Mouse (Mus musculus): ENCODE measurements at regions not wholly inside any gene's neighbourhood (a gene's known extent, or its start where the extent isn't known, plus 50 kb on each side); places are given as distances from the start of the nearest gene placed in this dataset.

DNA sequence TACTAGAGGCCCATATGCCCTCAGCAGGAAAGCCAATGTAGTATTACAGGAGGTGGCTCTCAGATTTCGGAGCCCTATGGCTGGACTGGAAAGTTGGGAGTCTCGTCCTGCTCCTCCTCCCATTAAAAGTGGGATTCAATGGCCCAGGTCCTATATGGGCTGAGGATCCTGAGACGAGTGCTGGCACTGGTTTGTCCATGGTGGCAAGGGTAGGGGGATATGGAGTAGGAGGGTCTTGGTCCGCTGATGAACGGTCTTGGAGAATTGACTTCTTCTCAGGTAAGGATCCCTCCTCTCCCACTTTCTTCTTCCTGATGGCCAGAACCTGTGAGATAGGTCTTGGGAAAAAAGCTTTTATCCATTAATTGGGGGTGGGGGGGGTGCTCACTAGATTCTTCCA is 522.2 kb upstream of the Slc5a7 start:
- DNase-seq, result no peak

DNA sequence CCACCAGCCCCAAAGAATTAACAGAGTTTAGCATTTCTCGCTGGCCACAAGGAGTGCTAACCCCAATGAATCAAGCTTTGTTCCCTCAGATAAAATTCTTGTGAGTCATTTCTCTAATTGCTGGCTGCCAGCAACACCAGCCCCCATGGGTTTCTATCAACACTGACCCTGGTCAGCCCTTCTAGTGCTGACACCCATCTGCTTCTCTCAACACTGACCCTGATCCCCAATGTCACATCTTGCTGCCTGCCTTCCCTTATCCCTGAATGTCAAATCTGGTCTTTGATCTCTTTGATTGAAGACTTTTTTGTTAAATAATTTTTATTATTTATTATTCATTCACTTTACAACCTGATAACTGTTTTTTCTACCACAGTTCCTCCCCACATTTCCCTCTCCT is 554.8 kb upstream of the Slc5a7 start:
- no peak for DNase-seq

- DNase-seq, result no peak
These were observed 549.0 kb upstream of the St6gal2 start for GRCm38 (mm10) chr17:54896198-54896597.

GRCm38 (mm10) chr17:54929181-54929715 is 515.9 kb upstream of the St6gal2 start:
- no peak for DNase-seq

DNA sequence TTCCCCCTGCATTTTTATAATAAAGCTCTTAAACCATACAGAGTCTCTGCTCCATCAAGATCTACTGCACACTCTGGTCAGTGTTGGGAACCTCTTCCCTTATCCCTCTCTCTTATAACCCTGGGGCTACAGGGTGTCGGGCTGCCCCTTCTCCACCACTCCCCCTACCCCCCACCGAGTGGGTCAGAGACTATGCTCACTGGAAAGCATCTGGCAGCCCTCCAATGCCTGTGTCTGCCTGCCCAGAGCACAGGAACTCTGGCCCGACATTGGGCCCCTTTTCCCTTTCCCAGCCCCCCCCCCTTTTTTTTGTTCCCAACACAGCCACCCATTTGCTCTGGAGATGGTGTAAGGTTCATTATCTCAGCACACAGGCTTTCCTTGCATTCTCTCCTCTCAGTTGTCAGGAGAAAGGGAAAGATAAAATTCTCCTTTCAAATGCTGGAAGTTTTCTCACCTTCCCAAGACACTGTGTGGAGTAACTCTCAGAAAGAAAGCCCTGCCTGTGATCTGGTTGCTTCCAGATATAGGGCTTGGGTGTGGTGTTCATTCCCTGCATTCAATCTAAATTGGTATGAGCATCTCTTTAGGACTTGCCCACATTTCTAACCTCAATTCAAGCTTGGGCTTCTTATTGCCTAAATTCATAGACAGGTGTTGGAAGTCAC is 501.7 kb upstream of the St6gal2 start:
- peak in 1 of 2 experiments; percentile 3 for DNase-seq

DNA sequence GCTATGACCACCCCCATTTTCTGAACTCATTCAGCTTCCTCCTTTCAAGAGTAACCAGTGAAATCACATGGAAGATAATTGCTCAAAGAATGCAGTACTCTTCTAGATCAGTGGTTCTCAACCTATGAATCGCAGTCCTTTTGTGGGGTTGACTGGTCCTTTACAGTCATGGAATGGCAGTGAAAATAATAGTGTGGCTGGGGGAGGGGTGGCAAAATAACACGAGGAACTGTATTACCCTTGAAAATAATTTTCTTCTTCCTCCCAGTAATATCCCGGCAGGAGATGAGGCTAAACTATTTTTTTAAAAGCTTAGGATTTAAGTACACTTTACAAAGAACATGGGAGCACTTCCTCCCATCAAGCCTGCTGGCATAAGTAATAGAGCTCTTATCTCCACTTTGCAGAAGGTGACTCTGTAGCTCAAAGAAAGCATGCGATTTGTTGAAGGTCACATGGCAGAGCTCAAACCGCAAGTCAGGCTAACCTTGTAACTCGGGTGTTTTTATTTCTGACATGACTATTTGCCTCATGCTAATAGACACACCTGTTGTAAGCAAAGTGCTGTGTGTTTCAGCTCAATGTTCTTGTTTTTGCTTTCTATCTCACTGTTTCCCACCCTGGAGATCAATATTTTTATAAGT is 500.8 kb upstream of the St6gal2 start:
- no peak for DNase-seq
